Mouse (Mus musculus) heart, postnatal 25 days (tissue): ENCODE results near the gene Zswim1. TPM values are rescaled to one million over a fixed set of nuclear protein-coding genes. Genes with fewer than 3 reads are reported as not detected.
A peak's percentile ranks its signal among the peaks of the same experiment; 100 is the strongest.
"Not testable (repeated sequence)": the region's sequence is repeated elsewhere in the genome, so short reads cannot be mapped to it uniquely, and the experiment has no call there.

Source experiments
- DNase-seq: peaks from one replicate; pipeline ENCODE4 v3.0.0; 2022; ENCODE audit warnings: low spot score
- intact Hi-C: fragments of 180-260 bp; cut with DNase I; formaldehyde crosslinking; loops from one replicate; pipeline ENCODE4 v1.15.1; 2025
- total RNA-seq, 2 experiments: library from RNA; stranded (reverse); gene quantifications; 2 replicates each; pipeline ENCODE4 v1.2.3; 2021

Gene Zswim1
- total RNA-seq, 2 experiments from 2014 or later = 3.6 to 4.5 TPM

GRCm38 (mm10) chr2:164792400-164793190, 29.9 kb upstream of the Zswim1 start:
- intact Hi-C loops = loop anchor here (5.0 kb wide), 1 partner anchor 115 kb away; no protein-coding TSS in a partner anchor
- no peak for DNase-seq

- no peak for DNase-seq
- intact Hi-C loops = loop anchor here (5.0 kb wide), 1 partner anchor 116 kb away; no protein-coding TSS in a partner anchor
These were observed 29.2 kb upstream of the Zswim1 start for GRCm38 (mm10) chr2:164793236-164793635.

GRCm38 (mm10) chr2:164793772-164794171, 28.7 kb upstream of the Zswim1 start:
- DNase-seq = no peak
- intact Hi-C loops = loop anchor here (5.0 kb wide), 1 partner anchor 116 kb away; no protein-coding TSS in a partner anchor

GRCm38 (mm10) chr2:164794293-164794692, 28.2 kb upstream of the Zswim1 start:
- intact Hi-C loops = loop anchor here (5.0 kb wide), 1 partner anchor 117 kb away; no protein-coding TSS in a partner anchor
- peak; percentile 47 for DNase-seq

- intact Hi-C loops = no loop called here
- DNase-seq = no peak
These were observed 26.6 kb upstream of the Zswim1 start for GRCm38 (mm10) chr2:164795868-164796267.

- intact Hi-C loops = not testable (repeated sequence)
These were observed 23.9 kb upstream of the Zswim1 start for GRCm38 (mm10) chr2:164798554-164798953.

GRCm38 (mm10) chr2:164800252-164801004, 22.1 kb upstream of the Zswim1 start:
- intact Hi-C loops = loop anchor here (5.0 kb wide), 1 partner anchor 208 kb away; the partner anchor contains the start of gene Eppin
- DNase-seq = no peak

More at GRCm38 (mm10) chr2:164798554-164798953, 23.9 kb upstream of the Zswim1 start:
- DNase-seq = not testable (repeated sequence)

GRCm38 (mm10) chr2:164803201-164803920, 19.1 kb upstream of the Zswim1 start:
- intact Hi-C loops = loop anchor here (5.0 kb wide), 1 partner anchor 211 kb away; the partner anchor contains the start of gene Eppin
- no peak for DNase-seq

- intact Hi-C loops = loop anchor here (5.0 kb wide), 1 partner anchor 212 kb away; the partner anchor contains the start of gene Eppin
- no peak for DNase-seq
These were observed 18.6 kb upstream of the Zswim1 start for GRCm38 (mm10) chr2:164803921-164804313.

GRCm38 (mm10) chr2:164804533-164805331, 17.8 kb upstream of the Zswim1 start, which contains the start of the genes Acot8 and Zswim3:
Gene Acot8 (minus strand): TSS chr2:164804882.
Gene Zswim3 (plus strand): TSS chr2:164805098.
- DNase-seq = peak; percentile 96
- intact Hi-C loops = loop anchor here (5.0 kb wide), 1 partner anchor 212 kb away; the partner anchor contains the start of gene Eppin

- intact Hi-C loops = no loop called here
- DNase-seq = no peak
These were observed 17.2 kb upstream of the Zswim1 start for GRCm38 (mm10) chr2:164805332-164805718.

- intact Hi-C loops = no loop called here
- no peak for DNase-seq
These were observed 15.9 kb upstream of the Zswim1 start for GRCm38 (mm10) chr2:164806614-164807013.

GRCm38 (mm10) chr2:164813557-164813956, 8.9 kb upstream of the Zswim1 start:
- DNase-seq = no peak
- intact Hi-C loops = no loop called here

- DNase-seq = no peak
- intact Hi-C loops = no loop called here
These were observed 7.1 kb upstream of the Zswim1 start for GRCm38 (mm10) chr2:164815348-164815747.

GRCm38 (mm10) chr2:164815821-164816220, 6.7 kb upstream of the Zswim1 start:
- DNase-seq = no peak
- intact Hi-C loops = no loop called here

GRCm38 (mm10) chr2:164817206-164817605, 5.3 kb upstream of the Zswim1 start:
- intact Hi-C loops = no loop called here
- DNase-seq = no peak

- intact Hi-C loops = no loop called here
- DNase-seq = no peak
These were observed 4.8 kb upstream of the Zswim1 start for GRCm38 (mm10) chr2:164817703-164818102.

GRCm38 (mm10) chr2:164821060-164821459, 1.4 kb upstream of the Zswim1 start:
- intact Hi-C loops = no loop called here
- DNase-seq = no peak

GRCm38 (mm10) chr2:164823181-164823585, 697 bp downstream of the Zswim1 start:
- intact Hi-C loops = no loop called here
- no peak for DNase-seq
